Mouse (Mus musculus): ENCODE measurements around the gene Nit1. TPM values are rescaled to one million over a fixed set of nuclear protein-coding genes. Genes with fewer than 3 reads are reported as not detected.

The Nit1 gene
- polyA plus RNA-seq, 1 experiment = 34.7 TPM

GRCm38 (mm10) chr1:171375646-171376097 lies 30.2 kb upstream of the Nit1 start:
- Histone ChIP-seq H3K27ac (ENCODE audit: insufficient read depth, low read depth, low read length) (no peak overlapping the region), H3K4me1 (ENCODE audit: control insufficient read depth, insufficient read depth, low read length) (peaks cover 33% of the 10 kb centered on the region), H3K4me3 (ENCODE audit: insufficient read depth, low read length) (no peak overlapping the region)
- no peak for TF ChIP-seq CTCF (IDR thresholded peaks at IDR 0.05; ENCODE audit: low read depth, low read length)
- TF ChIP-seq POLR2A (IDR thresholded peaks at IDR 0.05; ENCODE audit: borderline replicate concordance, low read depth, low read length) = no peak

GRCm38 (mm10) chr1:171373946-171374345 lies 28.5 kb upstream of the Nit1 start:
- no peak overlapping the region for H3K4me3 ChIP-seq (ENCODE audit: insufficient read depth, low read length)
- no peak for TF ChIP-seq CTCF (IDR thresholded peaks at IDR 0.05; ENCODE audit: low read depth, low read length)
- TF ChIP-seq POLR2A (IDR thresholded peaks at IDR 0.05; ENCODE audit: borderline replicate concordance, low read depth, low read length) = no peak
- H3K4me1 ChIP-seq (ENCODE audit: control insufficient read depth, insufficient read depth, low read length) = peaks cover 32% of the 10 kb centered on the region

GRCm38 (mm10) chr1:171372880-171373279 lies 27.4 kb upstream of the Nit1 start:
- Histone ChIP-seq H3K27ac (ENCODE audit: insufficient read depth, low read depth, low read length) (no peak overlapping the region), H3K4me1 (ENCODE audit: control insufficient read depth, insufficient read depth, low read length) (peaks cover 30% of the 10 kb centered on the region), H3K4me3 (ENCODE audit: insufficient read depth, low read length) (no peak overlapping the region)
- TF ChIP-seq CTCF (IDR thresholded peaks at IDR 0.05; ENCODE audit: low read depth, low read length) (no peak), POLR2A (IDR thresholded peaks at IDR 0.05; ENCODE audit: borderline replicate concordance, low read depth, low read length) (no peak)

More at GRCm38 (mm10) chr1:171373946-171374345, 28.5 kb upstream of the Nit1 start:
- H3K27ac ChIP-seq (ENCODE audit: insufficient read depth, low read depth, low read length) = no peak overlapping the region

- Histone ChIP-seq H3K4me1 (ENCODE audit: control insufficient read depth, insufficient read depth, low read length) (peaks cover 21% of the 10 kb centered on the region), H3K4me3 (ENCODE audit: insufficient read depth, low read length) (no peak within 1 kb of the TSS), H3K27ac (ENCODE audit: insufficient read depth, low read depth, low read length) (no peak within 1 kb of the TSS)
- TF ChIP-seq CTCF (IDR thresholded peaks at IDR 0.05; ENCODE audit: low read depth, low read length) (no peak), POLR2A (IDR thresholded peaks at IDR 0.05; ENCODE audit: borderline replicate concordance, low read depth, low read length) (no peak)
Measured at GRCm38 (mm10) chr1:171369845-171370556, 24.6 kb upstream of the Nit1 start, which contains the start of gene Nectin4. Gene Nectin4, plus strand, starts transcription at chr1:171370099.

- TF ChIP-seq POLR2A (IDR thresholded peaks at IDR 0.05; ENCODE audit: borderline replicate concordance, low read depth, low read length) (no peak), CTCF (IDR thresholded peaks at IDR 0.05; ENCODE audit: low read depth, low read length) (no peak)
- Histone ChIP-seq H3K27ac (ENCODE audit: insufficient read depth, low read depth, low read length) (peak overlapping the region; percentile 9; the same call in 1 of the 2 replicates), H3K4me3 (ENCODE audit: insufficient read depth, low read length) (no peak overlapping the region), H3K4me1 (ENCODE audit: control insufficient read depth, insufficient read depth, low read length) (peaks cover 21% of the 10 kb centered on the region)
Measured at GRCm38 (mm10) chr1:171365934-171366333, 20.5 kb upstream of the Nit1 start.

- TF ChIP-seq POLR2A (IDR thresholded peaks at IDR 0.05; ENCODE audit: borderline replicate concordance, low read depth, low read length) (no peak), CTCF (IDR thresholded peaks at IDR 0.05; ENCODE audit: low read depth, low read length) (no peak)
- Histone ChIP-seq H3K4me1 (ENCODE audit: control insufficient read depth, insufficient read depth, low read length) (peaks cover 9% of the 10 kb centered on the region), H3K27ac (ENCODE audit: insufficient read depth, low read depth, low read length) (no peak overlapping the region), H3K4me3 (ENCODE audit: insufficient read depth, low read length) (peak overlapping the region; percentile 49)
Measured at GRCm38 (mm10) chr1:171361106-171362103, 16.0 kb upstream of the Nit1 start.

GRCm38 (mm10) chr1:171360656-171361055 lies 15.2 kb upstream of the Nit1 start, which contains the start of gene Klhdc9:
Gene Klhdc9, minus strand, starts transcription at chr1:171360798.
- peak within 1 kb of the TSS; percentile 49 for H3K4me3 ChIP-seq (ENCODE audit: insufficient read depth, low read length)
- H3K27ac ChIP-seq (ENCODE audit: insufficient read depth, low read depth, low read length) = no peak within 1 kb of the TSS
- TF ChIP-seq CTCF (IDR thresholded peaks at IDR 0.05; ENCODE audit: low read depth, low read length) = no peak
- no peak for TF ChIP-seq POLR2A (IDR thresholded peaks at IDR 0.05; ENCODE audit: borderline replicate concordance, low read depth, low read length)
- H3K4me1 ChIP-seq (ENCODE audit: control insufficient read depth, insufficient read depth, low read length) = peaks cover 2% of the 10 kb centered on the region

- TF ChIP-seq CTCF (IDR thresholded peaks at IDR 0.05; ENCODE audit: low read depth, low read length) (no peak), POLR2A (IDR thresholded peaks at IDR 0.05; ENCODE audit: borderline replicate concordance, low read depth, low read length) (no peak)
- H3K4me1 ChIP-seq (ENCODE audit: control insufficient read depth, insufficient read depth, low read length) = no peaks in the 10 kb centered on the region
- no peak overlapping the region; the same call in 1 of the 2 replicates for H3K4me3 ChIP-seq (ENCODE audit: insufficient read depth, low read length)
- no peak overlapping the region for H3K27ac ChIP-seq (ENCODE audit: insufficient read depth, low read depth, low read length)
Measured at GRCm38 (mm10) chr1:171360253-171360652, 14.8 kb upstream of the Nit1 start.

GRCm38 (mm10) chr1:171358421-171358820 lies 13.0 kb upstream of the Nit1 start:
- no peak overlapping the region for H3K27ac ChIP-seq (ENCODE audit: insufficient read depth, low read depth, low read length)
- no peaks in the 10 kb centered on the region for H3K4me1 ChIP-seq (ENCODE audit: control insufficient read depth, insufficient read depth, low read length)
- no peak overlapping the region for H3K4me3 ChIP-seq (ENCODE audit: insufficient read depth, low read length)
- TF ChIP-seq CTCF (IDR thresholded peaks at IDR 0.05; ENCODE audit: low read depth, low read length) (no peak), POLR2A (IDR thresholded peaks at IDR 0.05; ENCODE audit: borderline replicate concordance, low read depth, low read length) (no peak)
